Comparison of ENCODE assay signal across 9 mouse cellular contexts in genomic region chr5:149185806-149186205, GRCm38 (mm10). TPM values are rescaled to one million over a fixed set of nuclear protein-coding genes. Genes with fewer than 3 reads are reported as not detected.
DNase-seq lines count a peak whose midpoint lies in the region; ATAC-seq and TF ChIP-seq lines count a peak whose summit lies in the region.
"Had no signal": no experiment of that assay in that cellular context is flagged by ENCODE, and none has a peak within 500 bp of the region (broad histone marks: within the 10 kb centered on the region; RNA-seq: fewer than 3 reads in every experiment).

No protein-coding gene starts in this region.

- H3K36me3 ChIP-seq in heart, embryonic 12.5 days, result peaks cover 20% of the 10 kb centered on the region
- peaks cover 30% of the 10 kb centered on the region for H3K36me3 ChIP-seq in ES-Bruce4 (ENCODE audit: control insufficient read depth, insufficient read depth, low read length, poor library complexity, severe bottlenecking)
- 0 out of 2 replicates have a peak, but pooled peaks cover 6% of the 10 kb centered on the region for H3K36me3 ChIP-seq in hindbrain, embryonic 11.5 days (ENCODE audit: control insufficient read depth, insufficient read depth, low read length)
- H3K36me3 ChIP-seq in liver, postnatal 0 days (replicated peaks; ENCODE audit: insufficient read depth, low read length), result peaks cover 21% of the 10 kb centered on the region

- peak overlapping the region; percentile 84 for H3K4me3 ChIP-seq in heart, embryonic 12.5 days
- H3K4me3 ChIP-seq in ES-Bruce4 (ENCODE audit: low read depth, low read length), result no peak overlapping the region
- H3K4me3 ChIP-seq in hindbrain, embryonic 11.5 days (ENCODE audit: low read depth, low read length), result peak overlapping the region; percentile 72
- peak overlapping the region; percentile 88 for H3K4me3 ChIP-seq in liver, postnatal 0 days (ENCODE audit: low read depth, low read length)

- TF ChIP-seq EP300 in ES-Bruce4 (IDR thresholded peaks at IDR 0.05; ENCODE audit: insufficient read depth, low read depth, low read length), result no peak
- TF ChIP-seq EP300 in liver, postnatal 0 days (IDR thresholded peaks at IDR 0.05; ENCODE audit: low read depth), result no peak

- H3K27ac ChIP-seq in heart, embryonic 12.5 days (ENCODE audit: poor library complexity, severe bottlenecking), result no peak overlapping the region
- no peak overlapping the region for H3K27ac ChIP-seq in ES-Bruce4 (ENCODE audit: insufficient read depth, low read length)
- H3K27ac ChIP-seq in hindbrain, embryonic 11.5 days (ENCODE audit: low read depth, low read length), result no peak overlapping the region
- no peak overlapping the region for H3K27ac ChIP-seq in liver, postnatal 0 days (ENCODE audit: low read depth)

- H3K9me3 ChIP-seq in heart, embryonic 12.5 days (replicated peaks), result no peaks in the 10 kb centered on the region
- H3K9me3 ChIP-seq in ES-Bruce4 (replicated peaks; ENCODE audit: control insufficient read depth, insufficient read depth, low read length, poor library complexity, severe bottlenecking), result no peaks in the 10 kb centered on the region
- no peaks in the 10 kb centered on the region for H3K9me3 ChIP-seq in hindbrain, embryonic 11.5 days (ENCODE audit: control insufficient read depth, low read length)
- H3K9me3 ChIP-seq in liver, postnatal 0 days (ENCODE audit: low read length), result no peaks in the 10 kb centered on the region

- no peak overlapping the region for H3K9ac ChIP-seq in heart, embryonic 12.5 days
- peak overlapping the region; percentile 87 for H3K9ac ChIP-seq in ES-Bruce4 (ENCODE audit: low read depth, poor library complexity, severe bottlenecking)
- no peak overlapping the region for H3K9ac ChIP-seq in hindbrain, embryonic 11.5 days (ENCODE audit: low read depth, low read length)
- peak overlapping the region; percentile 77 for H3K9ac ChIP-seq in liver, postnatal 0 days (replicated peaks)

- no peak for TF ChIP-seq POLR2A in ES-Bruce4 (IDR thresholded peaks at IDR 0.05; ENCODE audit: insufficient read depth, low read length)

- DNase-seq in heart, adult 8-10 months (ENCODE audit: low spot score), result no peak
- no peak for DNase-seq in hindbrain, embryonic 11.5 days (ENCODE audit: low spot score)
- DNase-seq in liver, postnatal 0 days, result no peak
- DNase-seq in spleen, postnatal 10 days (ENCODE audit: low spot score in 2 of 2), result no peak
- no peak for DNase-seq in retina, postnatal 1 day
- DNase-seq in cerebellum, adult 9-10 months, result no peak
- DNase-seq: thymus, adult 2 months had no signal

- peak overlapping the region; percentile 78 for H3K4me2 ChIP-seq in heart, embryonic 12.5 days
- peak overlapping the region; percentile 74; the same call in 1 of the 2 replicates for H3K4me2 ChIP-seq in hindbrain, embryonic 11.5 days (replicated peaks; ENCODE audit: low read depth, low read length)
- peak overlapping the region; percentile 96 for H3K4me2 ChIP-seq in liver, postnatal 0 days (ENCODE audit: low read depth, low read length)

- 84% methylated on average over 3 of the region's 3 CpGs for WGBS in heart, embryonic 12.5 days
- 84% methylated on average over 3 of the region's 3 CpGs for WGBS in hindbrain, embryonic 11.5 days
- WGBS in liver, postnatal 0 days (ENCODE audit: insufficient replicate concordance), result 73% methylated on average over 3 of the region's 3 CpGs

- H3K27me3 ChIP-seq in heart, embryonic 12.5 days (replicated peaks), result no peaks in the 10 kb centered on the region
- no peaks in the 10 kb centered on the region for H3K27me3 ChIP-seq in ES-Bruce4 (ENCODE audit: control insufficient read depth, insufficient read depth, low read length, poor library complexity, severe bottlenecking)
- H3K27me3 ChIP-seq in hindbrain, embryonic 11.5 days (ENCODE audit: control insufficient read depth, insufficient read depth, low read length), result no peaks in the 10 kb centered on the region
- H3K27me3 ChIP-seq in liver, postnatal 0 days (ENCODE audit: insufficient read depth, low read length), result no peaks in the 10 kb centered on the region

- H3K4me1 ChIP-seq in heart, embryonic 12.5 days (replicated peaks), result peaks cover 33% of the 10 kb centered on the region
- H3K4me1 ChIP-seq in ES-Bruce4 (ENCODE audit: control insufficient read depth, insufficient read depth, low read length), result no peaks in the 10 kb centered on the region
- 0 out of 2 replicates have a peak, but pooled peaks cover 5% of the 10 kb centered on the region for H3K4me1 ChIP-seq in hindbrain, embryonic 11.5 days (replicated peaks; ENCODE audit: control insufficient read depth, insufficient read depth, low read length)
- H3K4me1 ChIP-seq in liver, postnatal 0 days (ENCODE audit: insufficient read depth), result peaks cover 25% of the 10 kb centered on the region

- TF ChIP-seq CTCF in ES-Bruce4 (IDR thresholded peaks at IDR 0.05; ENCODE audit: low read depth, low read length), result no peak
- no peak for TF ChIP-seq CTCF in liver, postnatal 0 days (IDR thresholded peaks at IDR 0.05; ENCODE audit: low read depth)

- no peak for ATAC-seq in heart, embryonic 12.5 days (ENCODE audit: insufficient number of reproducible peaks, low FRiP score)
- ATAC-seq in hindbrain, embryonic 11.5 days (ENCODE audit: low FRiP score), result no peak
- no peak for ATAC-seq in liver, postnatal 0 days

RNA-seq across cellular contexts. Expression of gene Hmgb1, which starts 1.5 kb away (rescaled TPM):
- polyA plus RNA-seq in heart, embryonic 12.5 days (2016; fragmentation: Nextera tagmentation; extraction: Ambion mirVana), result 801 and 858 TPM in 2 replicates
- 10 to 100 TPM; 77.8 to 97.3 (median 89.0) TPM for total RNA-seq in heart, adult 8-10 months (2022)
- 110 and 114 TPM in 2 replicates for polyA plus RNA-seq in ES-Bruce4 (2011; ENCODE audit: insufficient read depth, insufficient read length, low read depth, missing spikeins)
- polyA plus RNA-seq in hindbrain, embryonic 11.5 days (2014; fragmentation: Nextera tagmentation; extraction: Ambion mirVana), result 1,633 and 1,649 TPM in 2 replicates
- polyA plus RNA-seq in liver, postnatal 0 days (2015; fragmentation: Nextera tagmentation; extraction: Ambion mirVana), result 421 and 439 TPM in 2 replicates

RNA-seq across cellular contexts. Expression of gene Uspl1, which starts 1.7 kb away (rescaled TPM):
- 36.3 and 38.1 TPM in 2 replicates for polyA plus RNA-seq in heart, embryonic 12.5 days (2016; fragmentation: Nextera tagmentation; extraction: Ambion mirVana)
- total RNA-seq in heart, adult 8-10 months (2022), result 10 to 100 TPM; 18.6 to 24.4 (median 21.0) TPM
- polyA plus RNA-seq in ES-Bruce4 (2011; ENCODE audit: insufficient read depth, insufficient read length, low read depth, missing spikeins), result 63.8 and 65.9 TPM in 2 replicates
- polyA plus RNA-seq in hindbrain, embryonic 11.5 days (2014; fragmentation: Nextera tagmentation; extraction: Ambion mirVana), result 73.7 and 79.9 TPM in 2 replicates
- 11.7 and 12.4 TPM in 2 replicates for polyA plus RNA-seq in liver, postnatal 0 days (2015; fragmentation: Nextera tagmentation; extraction: Ambion mirVana)

Comparison
In these comparisons a context has a peak if more than half of its experiments do, and no peak if none do; other contexts are left out.
1. H3K9ac ChIP-seq: peak in ES-Bruce4 (single experiment) and liver, postnatal 0 days (single experiment); none in heart, embryonic 12.5 days (single experiment) and hindbrain, embryonic 11.5 days (single experiment).
2. Peak in every context shown above with its lines, with median percentiles within 50 percentile points of each other: H3K4me2 ChIP-seq.